Mouse (Mus musculus) megakaryocyte, embryonic 14.5 days (primary cell): ENCODE results near the gene Parp12.

Experiments used
- FLI1 ChIP-seq: IDR thresholded peaks from 2 replicates; pipeline ENCODE4 v1.6.1; 2012; ENCODE audit warnings: low read length, inconsistent platforms, mixed read lengths
- GATA1 ChIP-seq: IDR thresholded peaks from 3 replicates; pipeline ENCODE4 v1.6.1; 2012; ENCODE audit warnings: mixed read lengths, low read length, inconsistent platforms, borderline replicate concordance

GRCm38 (mm10) chr6:39131480-39131879 is 13.3 kb upstream of the Parp12 start:
- TF ChIP-seq GATA1 (no peak), FLI1 (no peak)
